Mouse (Mus musculus): ENCODE results near the gene Gpalpp1.

DNA sequence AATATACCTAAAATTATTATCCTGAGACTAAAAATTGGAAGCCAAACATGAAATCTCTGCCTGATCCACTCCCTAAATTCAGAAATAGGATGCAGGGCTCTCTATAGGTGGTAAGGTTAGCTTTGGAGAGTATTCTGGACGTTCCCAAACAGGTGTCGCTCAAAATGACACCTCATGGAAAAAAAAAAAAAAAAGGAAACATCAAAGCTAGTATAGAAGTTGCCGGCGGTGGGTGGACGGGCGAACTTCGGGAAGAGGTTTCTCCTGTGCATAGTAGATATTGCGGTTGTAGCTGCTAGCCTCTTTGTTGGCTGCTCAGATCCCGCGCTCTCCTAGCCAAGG lies 41.2 kb upstream of the Gpalpp1 start:
- TF ChIP-seq CTCF (conservative IDR thresholded peaks at IDR 0.05 in 1 of 2, IDR thresholded peaks at IDR 0.05 in 1 of 2; ENCODE audit: low read depth in 2 of 2, low read length in 2 of 2): no peak
- no peak for TF ChIP-seq EP300 (IDR thresholded peaks at IDR 0.05; ENCODE audit: low read length)
- no peak for TF ChIP-seq POLR2A (IDR thresholded peaks at IDR 0.05; ENCODE audit: low read depth, low read length)
- TF ChIP-seq CHD2 (IDR thresholded peaks at IDR 0.05; ENCODE audit: low read length): no peak
- TF ChIP-seq USF1 (IDR thresholded peaks at IDR 0.05; ENCODE audit: low read depth, low read length): no peak
- no peak for TF ChIP-seq MEF2A (IDR thresholded peaks at IDR 0.05; ENCODE audit: borderline replicate concordance, low read depth, low read length)
- no peak for TF ChIP-seq KAT2A (IDR thresholded peaks at IDR 0.05; ENCODE audit: insufficient replicate concordance, low read length)
